Mouse (Mus musculus) lung, postnatal 0 days (tissue): ENCODE measurements around the gene Usp28. TPM values are rescaled to one million over a fixed set of nuclear protein-coding genes. Genes with fewer than 3 reads are reported as not detected.
A peak's percentile ranks its signal among the peaks of the same experiment; 100 is the strongest.

Source experiments
- ATAC-seq: fragments of 200-750 bp; cut with Nextera tagmentation; 2 replicates; pipeline ENCODE4 v1.8.0; 2017; ENCODE audit warnings: moderate library complexity
- DNase-seq: peaks from one replicate; pipeline ENCODE4 v3.0.0-alpha.2; 2016; ENCODE audit warnings: low spot score
- H3K27ac ChIP-seq: fragments of 300-500 bp; sonication (generic); 2 replicates; pipeline ENCODE4 v1.5.1; 2014; ENCODE audit warnings: antibody characterized with exemption, mild to moderate bottlenecking, low read length, mixed read lengths
- H3K27me3 ChIP-seq: fragments of 300-500 bp; sonication (generic); replicated peaks from 2 replicates; pipeline ENCODE4 v1.6.1; 2014; ENCODE audit warnings: low read length, mixed read lengths; ENCODE audit not compliant: insufficient read depth
- H3K36me3 ChIP-seq: fragments of 300-500 bp; sonication (generic); 2 replicates; pipeline ENCODE4 v1.6.1; 2014; ENCODE audit warnings: low read length, mixed read lengths; ENCODE audit not compliant: insufficient read depth
- H3K4me1 ChIP-seq: fragments of 300-500 bp; sonication (generic); 2 replicates; pipeline ENCODE4 v1.6.1; 2014; ENCODE audit warnings: antibody characterized with exemption, low read depth, low read length, mixed read lengths; ENCODE audit not compliant: insufficient read depth
- H3K4me2 ChIP-seq: fragments of 300-500 bp; sonication (generic); replicated peaks from 2 replicates; pipeline ENCODE4 v1.6.1; 2014; ENCODE audit warnings: low read depth, mild to moderate bottlenecking, low read length, moderate library complexity, mixed read lengths
- H3K4me3 ChIP-seq: fragments of 300-500 bp; sonication (generic); 2 replicates; pipeline ENCODE4 v1.5.1; 2014; ENCODE audit warnings: low read depth, low read length
- H3K9ac ChIP-seq: fragments of 300-500 bp; sonication (generic); replicated peaks from 2 replicates; pipeline ENCODE4 v1.6.1; 2014; ENCODE audit warnings: low read depth, mild to moderate bottlenecking
- H3K9me3 ChIP-seq: fragments of 300-500 bp; sonication (generic); 2 replicates; pipeline ENCODE4 v1.6.1; 2016; ENCODE audit warnings: low read length, mixed read lengths
- CTCF ChIP-seq: IDR thresholded peaks from 2 replicates; pipeline ENCODE4 v1.5.1; 2016; ENCODE audit warnings: antibody characterized with exemption, mild to moderate bottlenecking
- EP300 ChIP-seq: IDR thresholded peaks from 2 replicates; pipeline ENCODE4 v1.6.1; 2016; ENCODE audit warnings: antibody characterized with exemption, mild to moderate bottlenecking, control low read depth
- WGBS: fragments of 180-500 bp; shearing (Covaris S2); extraction: QIAGEN DNeasy Blood & Tissue Kit; methylation state at CpG from one replicate; pipeline ENCODE4 v1.1.7; 2014; 5-methylcytosine and 5-hydroxymethylcytosine counted together
- polyA plus RNA-seq: library from polyadenylated mRNA; unstranded; fragments of >200 nt; fragmentation: Nextera tagmentation; extraction: Ambion mirVana; gene quantifications from 2 replicates; pipeline ENCODE4 v1.2.1, GENCODE M21; 2015

The Usp28 gene
- polyA plus RNA-seq, 1 experiment from 2014 or later: 8.8 TPM

- Histone ChIP-seq H3K27ac (no peak overlapping the region), H3K4me3 (no peak overlapping the region), H3K36me3 (peaks cover 5% of the 10 kb centered on the region; the same call in 1 of the 2 replicates), H3K9ac (no peak overlapping the region), H3K4me1 (no peaks in the 10 kb centered on the region), H3K27me3 (no peaks in the 10 kb centered on the region), H3K4me2 (no peak overlapping the region), H3K9me3 (no peaks in the 10 kb centered on the region)
- DNase-seq (peak; percentile 76), ATAC-seq (peak; percentile 35; the same call in 1 of the 2 replicates)
- 19% methylated on average over 4 of the region's 4 CpGs for WGBS
- TF ChIP-seq EP300 (no peak), CTCF (peak; percentile 89)
These were observed 96.4 kb downstream of the Usp28 start for GRCm38 (mm10) chr9:49081561-49081960.

- ATAC-seq (no peak), DNase-seq (no peak)
- TF ChIP-seq CTCF (no peak), EP300 (no peak)
- H3K36me3 ChIP-seq: no peaks in the 10 kb centered on the region
- WGBS: 64% methylated on average over 11 of the region's 11 CpGs
- no peaks in the 10 kb centered on the region for H3K4me1 ChIP-seq
- no peak overlapping the region for H3K27ac ChIP-seq
- no peak overlapping the region for H3K4me3 ChIP-seq
- H3K4me2 ChIP-seq: no peak overlapping the region
- no peaks in the 10 kb centered on the region for H3K27me3 ChIP-seq
- no peak overlapping the region for H3K9ac ChIP-seq
- no peaks in the 10 kb centered on the region for H3K9me3 ChIP-seq
These were observed 102.1 kb downstream of the Usp28 start for GRCm38 (mm10) chr9:49087317-49087716.

Other genes starting within 250 kb of the Usp28 start
- 3.9 and 19.7 TPM in 2 replicates for gene Zbtb16, start 149.2 kb upstream of the Usp28 start, polyA plus RNA-seq
- 0.07 and 0.11 TPM in 2 replicates for gene Htr3a, start 74.3 kb upstream of the Usp28 start, polyA plus RNA-seq
- not detected in 2 replicates for gene Htr3b, start 20.4 kb upstream of the Usp28 start, polyA plus RNA-seq
- 16.1 and 18.4 TPM in 2 replicates for gene Zw10, start 70.2 kb downstream of the Usp28 start, polyA plus RNA-seq
- 0.11 and 0.19 TPM in 2 replicates for gene Tmprss5, start 95.9 kb downstream of the Usp28 start, polyA plus RNA-seq